Mouse (Mus musculus): ENCODE measurements around the gene Irf2bpl. TPM values are rescaled to one million over a fixed set of nuclear protein-coding genes. Genes with fewer than 3 reads are reported as not detected.

Gene Irf2bpl
- total RNA-seq, 2 experiments from 2014 or later = 3.5 to 3.6 TPM

DNA sequence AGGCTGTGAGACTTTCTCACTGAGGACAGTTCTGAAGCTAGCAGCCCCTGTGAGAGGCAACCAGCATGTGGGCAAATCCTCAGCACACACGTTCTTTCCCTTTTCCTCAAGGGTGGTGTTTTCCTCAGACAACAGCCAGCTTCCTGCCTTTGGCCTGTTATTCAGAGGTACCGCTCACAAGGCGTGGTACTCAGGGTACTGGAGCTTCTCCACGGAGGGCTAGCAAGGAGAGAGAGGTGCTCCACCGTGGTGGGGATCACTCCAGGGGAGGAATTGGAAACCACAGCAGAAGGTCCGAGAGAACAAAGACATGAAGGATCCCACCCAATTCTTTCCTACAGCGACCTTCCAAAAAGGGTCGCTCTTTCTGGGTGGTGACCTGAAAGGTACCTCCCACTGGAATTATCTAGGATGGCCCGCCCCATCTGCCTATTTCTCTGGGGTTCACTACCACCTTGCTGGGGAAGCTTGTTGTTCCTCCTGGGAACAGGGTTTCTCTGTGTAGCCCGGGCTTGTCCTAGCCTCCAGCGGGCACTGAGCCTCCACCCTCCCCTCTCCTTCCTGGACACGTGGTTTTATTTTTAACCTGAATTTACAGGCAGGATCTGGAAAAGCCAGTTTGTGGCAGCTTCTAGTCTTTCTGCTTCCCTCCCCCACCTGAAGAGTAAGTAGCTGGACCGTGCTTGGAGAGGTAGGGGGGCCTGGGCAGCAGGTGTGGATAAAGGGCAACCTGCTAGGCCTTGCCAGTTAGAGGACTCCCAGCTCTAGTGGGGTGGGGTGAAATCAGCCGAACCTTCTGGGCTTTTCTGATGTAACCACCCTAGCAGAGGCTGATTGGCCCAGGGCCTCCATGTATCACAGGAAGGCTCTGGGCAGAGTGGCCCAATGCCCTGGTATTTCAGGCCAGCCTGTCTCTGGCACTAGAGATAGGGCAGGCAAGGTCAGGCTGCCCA is 17.1 kb downstream of the Irf2bpl start:
- ATAC-seq (ENCODE audit: poor library complexity, severe bottlenecking) = no peak

DNA sequence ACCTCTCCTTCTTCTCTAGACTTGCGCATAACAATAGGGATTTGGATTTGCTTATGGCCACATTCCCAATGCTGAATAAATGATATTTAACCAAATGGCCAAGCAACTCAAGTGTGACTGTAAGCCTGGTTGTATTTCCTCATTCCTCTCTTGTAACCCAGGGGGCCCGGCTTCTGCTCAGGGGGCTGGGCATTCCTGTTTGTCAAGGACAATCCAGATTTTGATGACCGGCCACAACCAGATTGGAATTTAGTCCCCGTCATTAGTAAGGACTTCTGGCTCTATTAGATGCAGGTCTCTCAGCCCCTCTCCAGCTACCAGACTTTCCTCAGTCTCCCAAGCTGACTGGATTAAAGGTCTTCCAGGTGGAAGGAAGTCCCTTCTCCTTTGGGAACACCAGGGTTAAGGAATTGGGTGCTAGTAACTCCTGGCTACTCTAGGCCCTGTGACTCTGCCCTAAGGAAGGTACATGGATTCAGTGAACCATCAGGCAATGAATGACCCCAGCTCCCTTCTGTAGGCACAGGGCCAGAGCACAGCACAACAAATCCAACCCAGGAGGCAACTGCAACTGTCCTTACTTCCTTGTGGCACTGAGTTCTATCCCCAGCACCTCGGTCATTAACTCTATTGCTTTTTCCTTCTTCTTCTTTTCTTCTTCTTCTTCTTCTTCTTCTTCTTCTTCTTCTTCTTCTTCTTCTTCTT is 20.1 kb downstream of the Irf2bpl start:
- ATAC-seq (ENCODE audit: poor library complexity, severe bottlenecking) = no peak

GRCm38 (mm10) chr12:86859924-86860790 is 24.4 kb downstream of the Irf2bpl start:
- peak; percentile 50 for ATAC-seq (ENCODE audit: poor library complexity, severe bottlenecking)

DNA sequence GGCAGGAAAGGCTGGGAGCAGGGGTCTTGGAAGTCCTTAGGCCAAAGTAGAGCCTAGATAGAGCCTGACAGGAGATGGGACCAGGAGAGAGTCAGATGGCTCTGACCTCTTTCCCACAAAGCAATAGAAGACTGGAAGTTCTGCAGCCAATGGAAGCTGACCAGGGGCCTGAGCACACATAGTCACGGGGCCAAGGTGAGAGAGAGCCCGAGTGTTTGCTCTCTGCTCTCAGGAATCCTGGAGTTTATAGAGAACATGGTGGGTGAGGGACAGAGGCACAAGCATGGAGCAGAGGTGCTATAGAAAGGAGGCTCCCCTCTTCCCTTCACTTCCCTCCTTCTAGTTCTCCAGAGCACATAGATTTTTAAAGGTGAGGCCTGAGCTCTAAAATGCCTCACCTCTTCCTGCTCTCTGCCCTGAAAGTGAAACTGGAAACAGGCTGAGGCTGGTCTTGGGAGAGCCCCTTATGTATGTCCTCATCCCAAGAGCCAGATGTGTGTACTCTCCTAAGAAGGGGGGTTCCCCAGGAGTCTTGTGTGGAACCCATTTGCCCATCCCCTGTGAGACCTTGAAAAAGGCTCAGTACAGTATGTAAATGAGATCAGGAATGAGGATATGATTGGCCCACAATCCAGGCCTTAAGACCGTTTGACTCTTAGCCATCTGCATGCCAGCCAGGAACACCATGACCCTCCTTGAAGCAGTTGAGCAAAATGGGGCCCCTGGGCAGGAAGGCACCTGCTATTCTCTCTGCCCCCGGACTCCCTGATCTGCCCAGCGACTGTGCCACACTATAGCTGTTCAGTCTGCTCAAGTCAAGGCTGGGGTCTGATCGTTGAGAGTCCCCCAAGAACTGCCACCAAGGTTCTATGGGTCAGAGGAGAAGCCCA is 25.4 kb downstream of the Irf2bpl start:
- no peak for ATAC-seq (ENCODE audit: poor library complexity, severe bottlenecking)

DNA sequence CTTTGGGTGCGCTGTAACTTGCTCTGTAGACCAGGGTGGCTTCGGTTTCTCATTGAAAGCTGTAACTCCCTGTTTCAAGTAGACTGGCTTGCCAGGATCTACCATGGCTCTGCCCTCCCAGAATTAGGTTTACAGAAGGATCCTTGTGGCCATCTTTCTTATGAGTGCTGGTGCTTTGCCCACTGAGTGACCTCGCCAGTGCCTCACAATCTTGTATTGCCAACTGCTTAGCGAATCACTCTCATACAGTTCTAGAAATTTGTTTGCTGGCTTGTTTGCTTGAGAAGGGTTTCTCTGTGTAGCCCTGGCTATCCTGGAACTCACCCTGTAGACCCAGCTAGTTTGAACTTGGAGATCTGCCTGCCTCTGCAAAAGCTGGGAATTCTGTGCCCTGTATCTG is 26.1 kb downstream of the Irf2bpl start:
- no peak for ATAC-seq (ENCODE audit: poor library complexity, severe bottlenecking)

GRCm38 (mm10) chr12:86857290-86857689 is 27.3 kb downstream of the Irf2bpl start:
- no peak for ATAC-seq (ENCODE audit: poor library complexity, severe bottlenecking)

GRCm38 (mm10) chr12:86855670-86856069 is 28.9 kb downstream of the Irf2bpl start:
- ATAC-seq (ENCODE audit: poor library complexity, severe bottlenecking) = no peak

- no peak for ATAC-seq (ENCODE audit: poor library complexity, severe bottlenecking)
These were observed 31.1 kb downstream of the Irf2bpl start for GRCm38 (mm10) chr12:86853516-86853915.

GRCm38 (mm10) chr12:86851313-86851712 is 33.3 kb downstream of the Irf2bpl start:
- no peak for ATAC-seq (ENCODE audit: poor library complexity, severe bottlenecking)

- no peak for ATAC-seq (ENCODE audit: poor library complexity, severe bottlenecking)
These were observed 33.9 kb downstream of the Irf2bpl start for GRCm38 (mm10) chr12:86850746-86851145.

DNA sequence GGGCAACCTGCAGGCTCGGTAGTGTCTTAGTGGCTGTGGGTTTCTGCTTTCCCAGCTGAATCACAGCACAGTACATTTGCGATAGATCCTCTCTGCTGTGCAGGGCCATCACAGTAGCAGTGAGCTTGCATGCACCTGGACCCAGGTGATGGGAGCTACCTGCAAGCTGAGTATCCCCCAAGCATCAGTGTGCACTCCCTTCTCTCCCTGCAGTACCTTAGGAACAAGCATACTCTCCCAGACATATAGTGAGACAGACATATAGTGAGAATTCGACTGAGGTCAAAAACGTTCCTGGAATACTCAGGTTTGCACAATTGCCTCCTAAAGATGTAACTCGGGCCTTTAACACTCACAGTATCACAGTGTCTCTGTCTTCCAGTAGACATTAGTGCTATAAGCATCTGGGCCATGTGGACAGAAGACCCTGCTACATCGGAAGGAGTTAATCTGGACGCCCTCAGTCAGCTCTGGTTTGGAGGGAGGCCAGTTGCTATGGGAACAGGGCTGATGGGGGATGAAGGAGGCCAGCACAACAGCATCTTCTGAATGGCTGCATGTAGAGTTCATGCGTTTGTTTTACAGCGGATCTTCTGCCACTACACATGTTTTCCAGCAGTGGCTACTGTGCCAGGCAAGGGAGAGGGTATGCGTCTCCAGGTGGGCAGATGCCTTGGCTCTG is 34.5 kb downstream of the Irf2bpl start:
- ATAC-seq (ENCODE audit: poor library complexity, severe bottlenecking) = no peak

GRCm38 (mm10) chr12:86842866-86843459 is 41.6 kb downstream of the Irf2bpl start:
- peak; percentile 51 for ATAC-seq (ENCODE audit: poor library complexity, severe bottlenecking)

GRCm38 (mm10) chr12:86840526-86840925 is 44.1 kb downstream of the Irf2bpl start:
- ATAC-seq (ENCODE audit: poor library complexity, severe bottlenecking) = no peak

GRCm38 (mm10) chr12:86838181-86838580 is 46.4 kb downstream of the Irf2bpl start:
- ATAC-seq (ENCODE audit: poor library complexity, severe bottlenecking) = no peak

DNA sequence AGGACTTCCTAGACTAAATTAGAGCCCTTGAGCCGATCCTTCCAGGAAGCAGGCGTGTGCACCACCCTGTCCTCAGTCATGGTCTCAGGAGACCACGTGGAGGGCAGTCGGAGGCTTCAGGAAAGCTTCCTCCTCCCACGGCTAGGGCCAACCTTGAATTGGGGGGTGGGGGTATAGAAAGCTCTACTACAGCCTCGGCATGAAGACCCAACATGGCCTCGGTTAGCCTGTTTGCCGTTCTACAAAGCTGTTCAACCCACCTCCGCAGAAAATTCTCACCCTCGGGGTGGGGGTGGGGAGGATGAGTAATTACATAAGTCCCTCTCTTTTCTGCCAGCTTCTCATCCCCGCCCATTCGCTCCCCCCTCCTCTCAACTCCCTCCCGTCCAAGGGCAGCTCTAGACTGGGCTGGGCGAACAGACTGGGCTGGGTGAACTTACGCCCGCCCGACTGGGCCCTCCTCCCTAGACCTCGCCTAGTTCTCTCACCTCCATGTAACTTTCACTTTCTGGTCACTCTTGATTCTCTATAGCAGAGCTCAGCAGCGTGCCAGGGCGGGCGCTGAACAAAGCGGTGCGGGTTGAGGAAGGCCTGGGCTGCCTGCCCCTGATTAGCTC is 48.1 kb downstream of the Irf2bpl start:
- peak; percentile 65 for ATAC-seq (ENCODE audit: poor library complexity, severe bottlenecking)

- no peak for ATAC-seq (ENCODE audit: poor library complexity, severe bottlenecking)
These were observed 48.7 kb downstream of the Irf2bpl start for GRCm38 (mm10) chr12:86835899-86836298.

GRCm38 (mm10) chr12:86834416-86834772 is 50.2 kb downstream of the Irf2bpl start:
- ATAC-seq (ENCODE audit: poor library complexity, severe bottlenecking) = peak; percentile 11

DNA sequence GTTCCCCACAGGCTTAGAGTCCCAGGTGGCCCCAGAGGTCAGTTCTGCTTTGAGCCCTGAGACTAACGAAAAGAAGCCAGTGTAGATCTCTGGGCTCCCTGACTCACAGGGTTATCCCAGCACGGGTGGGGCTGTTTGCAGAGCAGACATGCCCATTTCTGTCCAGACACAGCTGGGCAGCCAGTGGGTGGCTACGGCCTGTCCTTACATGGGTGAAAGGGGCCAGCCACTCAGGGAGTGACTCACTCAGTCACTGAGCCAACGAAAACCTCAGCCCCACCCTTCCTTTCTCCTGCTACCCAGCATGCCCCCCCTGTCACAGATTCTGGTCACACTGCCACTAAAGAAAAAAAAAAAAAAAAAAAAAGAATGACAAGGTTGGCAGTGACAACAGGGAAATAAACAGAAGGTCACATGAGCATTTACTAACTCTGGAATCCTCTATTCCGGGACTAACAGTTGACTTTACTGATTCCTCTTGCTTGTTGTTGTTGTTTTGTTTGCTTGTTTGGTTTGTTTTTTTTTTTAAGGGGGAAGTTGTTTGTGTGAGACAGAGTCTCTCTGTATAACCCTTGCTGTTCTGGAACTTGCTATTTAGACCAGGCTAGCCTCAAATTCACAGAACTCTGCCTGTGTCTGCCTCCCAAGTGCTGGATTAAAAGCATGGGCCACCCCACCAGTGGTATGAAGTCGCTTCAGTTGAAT is 50.7 kb downstream of the Irf2bpl start:
- ATAC-seq (ENCODE audit: poor library complexity, severe bottlenecking) = peak; percentile 75
